Mouse (Mus musculus): ENCODE measurements at regions not wholly inside any gene's neighbourhood (a gene's known extent, or its start where the extent isn't known, plus 50 kb on each side); places are given as distances from the start of the nearest gene placed in this dataset.
"Not testable (repeated sequence)": the region's sequence is repeated elsewhere in the genome, so short reads cannot be mapped to it uniquely, and the experiment has no call there.

GRCm38 (mm10) chr13:52306783-52307440, 224.2 kb downstream of the Diras2 start:
- no peak overlapping the region for H3K27ac ChIP-seq (ENCODE audit: control insufficient read depth, insufficient read depth, low read depth, low read length)
- no peaks in the 10 kb centered on the region for H3K4me1 ChIP-seq (ENCODE audit: control insufficient read depth, insufficient read depth, low read length)
- no peaks in the 10 kb centered on the region for H3K27me3 ChIP-seq (ENCODE audit: control insufficient read depth, insufficient read depth, low read length)
- no peak overlapping the region for H3K4me3 ChIP-seq (ENCODE audit: control insufficient read depth, low read depth, low read length)
- TF ChIP-seq CTCF (IDR thresholded peaks at IDR 0.05; ENCODE audit: control insufficient read depth, insufficient read depth, insufficient replicate concordance, low read depth, low read length) (no peak), POLR2A (IDR thresholded peaks at IDR 0.05; ENCODE audit: control insufficient read depth, low read depth, low read length) (no peak)
- H3K36me3 ChIP-seq (ENCODE audit: control insufficient read depth, insufficient read depth, low read length) = no peaks in the 10 kb centered on the region

- TF ChIP-seq POLR2A (IDR thresholded peaks at IDR 0.05; ENCODE audit: control insufficient read depth, low read depth, low read length) (no peak), CTCF (IDR thresholded peaks at IDR 0.05; ENCODE audit: control insufficient read depth, insufficient read depth, insufficient replicate concordance, low read depth, low read length) (no peak)
- Histone ChIP-seq H3K36me3 (ENCODE audit: control insufficient read depth, insufficient read depth, low read length) (no peaks in the 10 kb centered on the region), H3K27ac (ENCODE audit: control insufficient read depth, insufficient read depth, low read depth, low read length) (no peak overlapping the region), H3K27me3 (ENCODE audit: control insufficient read depth, insufficient read depth, low read length) (no peaks in the 10 kb centered on the region), H3K4me3 (ENCODE audit: control insufficient read depth, low read depth, low read length) (no peak overlapping the region), H3K4me1 (ENCODE audit: control insufficient read depth, insufficient read depth, low read length) (no peaks in the 10 kb centered on the region)
Observed at GRCm38 (mm10) chr13:52310954-52311353, 220.1 kb downstream of the Diras2 start.

- Histone ChIP-seq H3K27me3 (ENCODE audit: control insufficient read depth, insufficient read depth, low read length) (no peaks in the 10 kb centered on the region), H3K4me1 (ENCODE audit: control insufficient read depth, insufficient read depth, low read length) (no peaks in the 10 kb centered on the region)
- TF ChIP-seq CTCF (IDR thresholded peaks at IDR 0.05; ENCODE audit: control insufficient read depth, insufficient read depth, insufficient replicate concordance, low read depth, low read length) (no peak), POLR2A (IDR thresholded peaks at IDR 0.05; ENCODE audit: control insufficient read depth, low read depth, low read length) (no peak)
Observed at GRCm38 (mm10) chr13:52318276-52318675, 212.8 kb downstream of the Diras2 start.

GRCm38 (mm10) chr13:52323691-52324090, 207.4 kb downstream of the Diras2 start:
- H3K36me3 ChIP-seq (ENCODE audit: control insufficient read depth, insufficient read depth, low read length) = no peaks in the 10 kb centered on the region
- no peak overlapping the region for H3K4me3 ChIP-seq (ENCODE audit: control insufficient read depth, low read depth, low read length)
- TF ChIP-seq POLR2A (IDR thresholded peaks at IDR 0.05; ENCODE audit: control insufficient read depth, low read depth, low read length) = no peak
- TF ChIP-seq CTCF (IDR thresholded peaks at IDR 0.05; ENCODE audit: control insufficient read depth, insufficient read depth, insufficient replicate concordance, low read depth, low read length) = no peak
- no peak overlapping the region for H3K27ac ChIP-seq (ENCODE audit: control insufficient read depth, insufficient read depth, low read depth, low read length)
- no peaks in the 10 kb centered on the region for H3K27me3 ChIP-seq (ENCODE audit: control insufficient read depth, insufficient read depth, low read length)
- no peaks in the 10 kb centered on the region for H3K4me1 ChIP-seq (ENCODE audit: control insufficient read depth, insufficient read depth, low read length)

More at GRCm38 (mm10) chr13:52318276-52318675, 212.8 kb downstream of the Diras2 start:
- no peak overlapping the region for H3K27ac ChIP-seq (ENCODE audit: control insufficient read depth, insufficient read depth, low read depth, low read length)
- no peaks in the 10 kb centered on the region for H3K36me3 ChIP-seq (ENCODE audit: control insufficient read depth, insufficient read depth, low read length)
- H3K4me3 ChIP-seq (ENCODE audit: control insufficient read depth, low read depth, low read length) = no peak overlapping the region

- not testable (repeated sequence) for H3K4me1 ChIP-seq (ENCODE audit: control insufficient read depth, insufficient read depth, low read length); H3K36me3 ChIP-seq (ENCODE audit: control insufficient read depth, insufficient read depth, low read length); H3K27me3 ChIP-seq (ENCODE audit: control insufficient read depth, insufficient read depth, low read length); H3K27ac ChIP-seq (ENCODE audit: control insufficient read depth, insufficient read depth, low read depth, low read length); H3K4me3 ChIP-seq (ENCODE audit: control insufficient read depth, low read depth, low read length)
Observed at GRCm38 (mm10) chr13:52324378-52324777, 206.7 kb downstream of the Diras2 start.

GRCm38 (mm10) chr13:52325647-52326046, 205.4 kb downstream of the Diras2 start:
- not testable (repeated sequence) for H3K27ac ChIP-seq (ENCODE audit: control insufficient read depth, insufficient read depth, low read depth, low read length); H3K4me3 ChIP-seq (ENCODE audit: control insufficient read depth, low read depth, low read length); H3K27me3 ChIP-seq (ENCODE audit: control insufficient read depth, insufficient read depth, low read length); H3K4me1 ChIP-seq (ENCODE audit: control insufficient read depth, insufficient read depth, low read length); H3K36me3 ChIP-seq (ENCODE audit: control insufficient read depth, insufficient read depth, low read length)

- no peak overlapping the region for H3K4me3 ChIP-seq (ENCODE audit: control insufficient read depth, low read depth, low read length)
- H3K4me1 ChIP-seq (ENCODE audit: control insufficient read depth, insufficient read depth, low read length) = no peaks in the 10 kb centered on the region
- H3K27ac ChIP-seq (ENCODE audit: control insufficient read depth, insufficient read depth, low read depth, low read length) = no peak overlapping the region
- H3K36me3 ChIP-seq (ENCODE audit: control insufficient read depth, insufficient read depth, low read length) = no peaks in the 10 kb centered on the region
- TF ChIP-seq POLR2A (IDR thresholded peaks at IDR 0.05; ENCODE audit: control insufficient read depth, low read depth, low read length) = no peak
- no peak for TF ChIP-seq CTCF (IDR thresholded peaks at IDR 0.05; ENCODE audit: control insufficient read depth, insufficient read depth, insufficient replicate concordance, low read depth, low read length)
- H3K27me3 ChIP-seq (ENCODE audit: control insufficient read depth, insufficient read depth, low read length) = no peaks in the 10 kb centered on the region
Observed at GRCm38 (mm10) chr13:52327734-52328133, 203.3 kb downstream of the Diras2 start.

- Histone ChIP-seq H3K4me3 (ENCODE audit: control insufficient read depth, low read depth, low read length) (no peak overlapping the region), H3K4me1 (ENCODE audit: control insufficient read depth, insufficient read depth, low read length) (no peaks in the 10 kb centered on the region), H3K27ac (ENCODE audit: control insufficient read depth, insufficient read depth, low read depth, low read length) (no peak overlapping the region), H3K36me3 (ENCODE audit: control insufficient read depth, insufficient read depth, low read length) (no peaks in the 10 kb centered on the region), H3K27me3 (ENCODE audit: control insufficient read depth, insufficient read depth, low read length) (no peaks in the 10 kb centered on the region)
- TF ChIP-seq POLR2A (IDR thresholded peaks at IDR 0.05; ENCODE audit: control insufficient read depth, low read depth, low read length) (no peak), CTCF (IDR thresholded peaks at IDR 0.05; ENCODE audit: control insufficient read depth, insufficient read depth, insufficient replicate concordance, low read depth, low read length) (no peak)
Observed at GRCm38 (mm10) chr13:52328766-52329165, 202.3 kb downstream of the Diras2 start.
